Mouse (Mus musculus): Measurements from ENCODE around the gene Dpy19l1. TPM values are rescaled to one million over a fixed set of nuclear protein-coding genes. Genes with fewer than 3 reads are reported as not detected.

Gene Dpy19l1
- polyA plus RNA-seq, 1 experiment from 2014 or later, result 16.4 TPM

GRCm38 (mm10) chr9:24418281-24418680 is 84.7 kb downstream of the Dpy19l1 start:
- Histone ChIP-seq H3K9me3 (ENCODE audit: control insufficient read depth, low read length) (no peaks in the 10 kb centered on the region), H3K36me3 (ENCODE audit: control insufficient read depth, insufficient read depth, low read length) (peaks cover 9% of the 10 kb centered on the region; the same call in 1 of the 2 replicates), H3K4me3 (ENCODE audit: low read length) (no peak overlapping the region), H3K27ac (ENCODE audit: low read depth, low read length) (no peak overlapping the region), H3K4me1 (ENCODE audit: control insufficient read depth, insufficient read depth, low read length) (no peaks in the 10 kb centered on the region), H3K4me2 (replicated peaks; ENCODE audit: low read depth, low read length) (no peak overlapping the region), H3K27me3 (ENCODE audit: control insufficient read depth, insufficient read depth, low read length) (no peaks in the 10 kb centered on the region), H3K9ac (ENCODE audit: low read depth, low read length) (no peak overlapping the region)
- 90% methylated on average over 5 of the region's 5 CpGs for WGBS
- no peak for ATAC-seq (ENCODE audit: low FRiP score, low TSS enrichment)

GRCm38 (mm10) chr9:24411483-24411882 is 91.5 kb downstream of the Dpy19l1 start:
- H3K27ac ChIP-seq (ENCODE audit: low read depth, low read length), result no peak overlapping the region
- no peak for ATAC-seq (ENCODE audit: low FRiP score, low TSS enrichment)
- H3K4me2 ChIP-seq (replicated peaks; ENCODE audit: low read depth, low read length), result no peak overlapping the region
- H3K9me3 ChIP-seq (ENCODE audit: control insufficient read depth, low read length), result no peaks in the 10 kb centered on the region
- H3K4me1 ChIP-seq (ENCODE audit: control insufficient read depth, insufficient read depth, low read length), result no peaks in the 10 kb centered on the region
- no peaks in the 10 kb centered on the region for H3K27me3 ChIP-seq (ENCODE audit: control insufficient read depth, insufficient read depth, low read length)
- peaks cover 5% of the 10 kb centered on the region; the same call in 1 of the 2 replicates for H3K36me3 ChIP-seq (ENCODE audit: control insufficient read depth, insufficient read depth, low read length)
- H3K4me3 ChIP-seq (ENCODE audit: low read length), result no peak overlapping the region
- WGBS, result 94% methylated on average over 8 of the region's 8 CpGs
- no peak overlapping the region for H3K9ac ChIP-seq (ENCODE audit: low read depth, low read length)

DNA sequence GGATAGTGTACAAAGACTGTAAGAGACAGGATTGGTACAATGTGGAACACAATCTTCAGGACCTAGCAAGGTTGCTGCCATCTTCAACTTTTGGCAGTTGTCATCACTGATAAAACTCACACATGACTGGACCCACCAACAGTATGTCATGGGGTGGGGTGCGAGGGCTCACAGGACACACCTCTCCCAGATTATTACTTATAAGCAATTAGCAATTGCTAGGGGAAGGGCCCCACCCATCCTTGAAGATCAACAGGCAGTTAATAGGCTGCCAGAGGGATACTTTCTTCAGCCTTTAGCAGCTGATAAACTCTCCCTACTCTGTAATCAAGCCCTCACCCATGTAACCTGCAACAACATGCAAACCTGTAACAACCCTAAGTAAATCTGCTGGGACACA is 92.5 kb downstream of the Dpy19l1 start:
- H3K4me1 ChIP-seq (ENCODE audit: control insufficient read depth, insufficient read depth, low read length), result no peaks in the 10 kb centered on the region
- no peaks in the 10 kb centered on the region for H3K9me3 ChIP-seq (ENCODE audit: control insufficient read depth, low read length)
- no peak overlapping the region for H3K4me2 ChIP-seq (replicated peaks; ENCODE audit: low read depth, low read length)
- WGBS, result 90% methylated on average over 1 of the region's 1 CpGs
- no peaks in the 10 kb centered on the region for H3K27me3 ChIP-seq (ENCODE audit: control insufficient read depth, insufficient read depth, low read length)
- H3K27ac ChIP-seq (ENCODE audit: low read depth, low read length), result no peak overlapping the region
- ATAC-seq (ENCODE audit: low FRiP score, low TSS enrichment), result no peak
- no peak overlapping the region for H3K9ac ChIP-seq (ENCODE audit: low read depth, low read length)
- peaks cover 5% of the 10 kb centered on the region; the same call in 1 of the 2 replicates for H3K36me3 ChIP-seq (ENCODE audit: control insufficient read depth, insufficient read depth, low read length)
- H3K4me3 ChIP-seq (ENCODE audit: low read length), result no peak overlapping the region

DNA sequence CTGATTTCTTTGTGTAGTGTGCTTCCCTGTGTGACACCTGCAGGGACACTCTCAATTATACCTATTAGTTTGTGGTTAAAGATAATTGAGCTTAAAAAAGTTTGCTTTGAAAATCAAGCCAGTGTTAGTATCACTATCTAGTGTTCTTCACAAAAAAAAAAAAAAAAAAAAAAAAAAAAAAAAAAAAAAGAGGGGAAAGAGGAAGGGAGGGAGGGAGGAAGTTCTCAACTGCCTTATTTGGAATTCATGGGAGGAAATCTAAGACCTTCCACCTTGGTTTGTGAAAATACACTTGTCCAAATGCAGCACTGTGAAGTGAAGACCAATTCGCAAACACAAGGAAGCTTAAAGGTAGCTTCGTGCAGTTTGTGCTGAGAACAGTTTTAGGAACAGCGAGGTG is 94.9 kb downstream of the Dpy19l1 start:
- Histone ChIP-seq H3K36me3 (ENCODE audit: control insufficient read depth, insufficient read depth, low read length) (peaks cover 5% of the 10 kb centered on the region; the same call in 1 of the 2 replicates), H3K4me2 (replicated peaks; ENCODE audit: low read depth, low read length) (no peak overlapping the region), H3K9ac (ENCODE audit: low read depth, low read length) (no peak overlapping the region), H3K27me3 (ENCODE audit: control insufficient read depth, insufficient read depth, low read length) (no peaks in the 10 kb centered on the region), H3K4me3 (ENCODE audit: low read length) (no peak overlapping the region), H3K27ac (ENCODE audit: low read depth, low read length) (no peak overlapping the region), H3K4me1 (ENCODE audit: control insufficient read depth, insufficient read depth, low read length) (no peaks in the 10 kb centered on the region), H3K9me3 (ENCODE audit: control insufficient read depth, low read length) (no peaks in the 10 kb centered on the region)
- WGBS, result 73% methylated on average over 3 of the region's 3 CpGs
- ATAC-seq (ENCODE audit: low FRiP score, low TSS enrichment), result no peak

GRCm38 (mm10) chr9:24394146-24394545 is 108.8 kb downstream of the Dpy19l1 start:
- Histone ChIP-seq H3K27me3 (ENCODE audit: control insufficient read depth, insufficient read depth, low read length) (no peaks in the 10 kb centered on the region), H3K36me3 (ENCODE audit: control insufficient read depth, insufficient read depth, low read length) (no peaks in the 10 kb centered on the region), H3K4me2 (replicated peaks; ENCODE audit: low read depth, low read length) (no peak overlapping the region), H3K27ac (ENCODE audit: low read depth, low read length) (no peak overlapping the region), H3K4me1 (ENCODE audit: control insufficient read depth, insufficient read depth, low read length) (no peaks in the 10 kb centered on the region), H3K4me3 (ENCODE audit: low read length) (no peak overlapping the region), H3K9me3 (ENCODE audit: control insufficient read depth, low read length) (no peaks in the 10 kb centered on the region), H3K9ac (ENCODE audit: low read depth, low read length) (no peak overlapping the region)
- ATAC-seq (ENCODE audit: low FRiP score, low TSS enrichment), result no peak
- WGBS, result 85% methylated on average over 3 of the region's 3 CpGs

- no peak overlapping the region for H3K9ac ChIP-seq (ENCODE audit: low read depth, low read length)
- WGBS, result 89% methylated on average over 8 of the region's 8 CpGs
Measured at GRCm38 (mm10) chr9:24390807-24391370, 112.1 kb downstream of the Dpy19l1 start.

GRCm38 (mm10) chr9:24387230-24387629 is 115.7 kb downstream of the Dpy19l1 start:
- Histone ChIP-seq H3K4me2 (replicated peaks; ENCODE audit: low read depth, low read length) (no peak overlapping the region), H3K9me3 (ENCODE audit: control insufficient read depth, low read length) (no peaks in the 10 kb centered on the region), H3K27me3 (ENCODE audit: control insufficient read depth, insufficient read depth, low read length) (no peaks in the 10 kb centered on the region), H3K4me3 (ENCODE audit: low read length) (no peak overlapping the region), H3K27ac (ENCODE audit: low read depth, low read length) (no peak overlapping the region), H3K4me1 (ENCODE audit: control insufficient read depth, insufficient read depth, low read length) (no peaks in the 10 kb centered on the region), H3K9ac (ENCODE audit: low read depth, low read length) (no peak overlapping the region), H3K36me3 (ENCODE audit: control insufficient read depth, insufficient read depth, low read length) (no peaks in the 10 kb centered on the region)
- no peak for ATAC-seq (ENCODE audit: low FRiP score, low TSS enrichment)

More at GRCm38 (mm10) chr9:24390807-24391370, 112.1 kb downstream of the Dpy19l1 start:
- no peak overlapping the region for H3K27ac ChIP-seq (ENCODE audit: low read depth, low read length)
- ATAC-seq (ENCODE audit: low FRiP score, low TSS enrichment), result no peak
- no peak overlapping the region for H3K4me2 ChIP-seq (replicated peaks; ENCODE audit: low read depth, low read length)
- H3K4me1 ChIP-seq (ENCODE audit: control insufficient read depth, insufficient read depth, low read length), result no peaks in the 10 kb centered on the region
- no peaks in the 10 kb centered on the region for H3K36me3 ChIP-seq (ENCODE audit: control insufficient read depth, insufficient read depth, low read length)
- H3K4me3 ChIP-seq (ENCODE audit: low read length), result no peak overlapping the region
- H3K27me3 ChIP-seq (ENCODE audit: control insufficient read depth, insufficient read depth, low read length), result no peaks in the 10 kb centered on the region
- no peaks in the 10 kb centered on the region for H3K9me3 ChIP-seq (ENCODE audit: control insufficient read depth, low read length)

- Histone ChIP-seq H3K36me3 (ENCODE audit: control insufficient read depth, insufficient read depth, low read length) (no peaks in the 10 kb centered on the region), H3K27me3 (ENCODE audit: control insufficient read depth, insufficient read depth, low read length) (no peaks in the 10 kb centered on the region), H3K4me3 (ENCODE audit: low read length) (no peak overlapping the region), H3K4me2 (replicated peaks; ENCODE audit: low read depth, low read length) (no peak overlapping the region), H3K27ac (ENCODE audit: low read depth, low read length) (no peak overlapping the region), H3K9ac (ENCODE audit: low read depth, low read length) (no peak overlapping the region), H3K4me1 (ENCODE audit: control insufficient read depth, insufficient read depth, low read length) (no peaks in the 10 kb centered on the region), H3K9me3 (ENCODE audit: control insufficient read depth, low read length) (no peaks in the 10 kb centered on the region)
- 62% methylated on average over 3 of the region's 3 CpGs for WGBS
- no peak for ATAC-seq (ENCODE audit: low FRiP score, low TSS enrichment)
Measured at GRCm38 (mm10) chr9:24379321-24379720, 123.6 kb downstream of the Dpy19l1 start.

- Histone ChIP-seq H3K27me3 (ENCODE audit: control insufficient read depth, insufficient read depth, low read length) (no peaks in the 10 kb centered on the region), H3K9ac (ENCODE audit: low read depth, low read length) (no peak overlapping the region), H3K4me2 (replicated peaks; ENCODE audit: low read depth, low read length) (no peak overlapping the region), H3K4me3 (ENCODE audit: low read length) (no peak overlapping the region), H3K36me3 (ENCODE audit: control insufficient read depth, insufficient read depth, low read length) (no peaks in the 10 kb centered on the region), H3K27ac (ENCODE audit: low read depth, low read length) (no peak overlapping the region), H3K9me3 (ENCODE audit: control insufficient read depth, low read length) (no peaks in the 10 kb centered on the region), H3K4me1 (ENCODE audit: control insufficient read depth, insufficient read depth, low read length) (no peaks in the 10 kb centered on the region)
- 89% methylated on average over 2 of the region's 2 CpGs for WGBS
- ATAC-seq (ENCODE audit: low FRiP score, low TSS enrichment), result no peak
Measured at GRCm38 (mm10) chr9:24378848-24379247, 124.1 kb downstream of the Dpy19l1 start.
